Comparison of ENCODE assay signal across 22 mouse cellular contexts in genomic region chr7:128219952-128220351, GRCm38 (mm10). TPM values are rescaled to one million over a fixed set of nuclear protein-coding genes. Genes with fewer than 3 reads are reported as not detected.
"Had no signal": no experiment of that assay in that cellular context is flagged by ENCODE, and none has a peak within 500 bp of the region (broad histone marks: within the 10 kb centered on the region; RNA-seq: fewer than 3 reads in every experiment).

No protein-coding gene starts in this region.

- DNase-seq: liver, postnatal 0 days; lung, adult 2 months; lung, postnatal 14 days; lung, postnatal 4 days; right cerebral cortex, postnatal 14 days; spleen, adult 18-20 months; thymus, adult 2 months; thymus, postnatal 25 days; thymus, postnatal 4 days had no signal

- H3K36me3 ChIP-seq: lung, embryonic 15.5 days; midbrain, embryonic 13.5 days; midbrain, embryonic 15.5 days; neural tube, embryonic 12.5 days; stomach, embryonic 15.5 days had no signal

- H3K27ac ChIP-seq: lung, embryonic 15.5 days; midbrain, embryonic 13.5 days; midbrain, embryonic 15.5 days; neural tube, embryonic 12.5 days; stomach, embryonic 15.5 days; stomach, postnatal 0 days had no signal

- H3K4me3 ChIP-seq: lung, embryonic 15.5 days; megakaryocyte, embryonic 14.5 days; midbrain, embryonic 13.5 days; midbrain, embryonic 15.5 days; neural tube, embryonic 12.5 days; stomach, embryonic 15.5 days had no signal

- H3K4me1 ChIP-seq: lung, embryonic 15.5 days; megakaryocyte, embryonic 14.5 days; midbrain, embryonic 13.5 days; midbrain, embryonic 15.5 days; neural tube, embryonic 12.5 days; stomach, embryonic 15.5 days had no signal

- H3K27me3 ChIP-seq: lung, embryonic 15.5 days; midbrain, embryonic 13.5 days; midbrain, embryonic 15.5 days; neural tube, embryonic 12.5 days; stomach, embryonic 15.5 days had no signal

- H3K9me3 ChIP-seq: lung, embryonic 15.5 days; midbrain, embryonic 13.5 days; midbrain, embryonic 15.5 days; neural tube, embryonic 12.5 days; stomach, embryonic 15.5 days had no signal

- H3K9ac ChIP-seq: liver, postnatal 0 days; lung, embryonic 15.5 days; midbrain, embryonic 13.5 days; midbrain, embryonic 15.5 days; neural tube, embryonic 12.5 days; stomach, embryonic 15.5 days had no signal

RNA-seq across cellular contexts. Expression of gene Cox6a2, which starts 13.8 kb away (rescaled TPM):
- total RNA-seq: midbrain, postnatal 0 days; neutrophil, adult 5-6 weeks had no signal
- polyA plus RNA-seq: midbrain, embryonic 11.5 days; midbrain, embryonic 13.5 days; midbrain, embryonic 15.5 days had no signal

RNA-seq across cellular contexts. Expression of gene Tgfb1i1, which starts 26.7 kb away (rescaled TPM):
- total RNA-seq: monocyte, adult 5-6 weeks had no signal

RNA-seq across cellular contexts. Expression of gene Slc5a2, which starts 45.5 kb away (rescaled TPM):
- total RNA-seq: megakaryocyte progenitor cell, adult 5-6 weeks; midbrain, postnatal 0 days; monocyte, adult 5-6 weeks; neutrophil, adult 5-6 weeks had no signal
- polyA plus RNA-seq: midbrain, embryonic 13.5 days; midbrain, postnatal 0 days; neural tube, embryonic 12.5 days; neural tube, embryonic 14.5 days had no signal
